Mouse (Mus musculus) intestine, postnatal 0 days (tissue): Measurements from ENCODE around the gene Pfas. TPM values are rescaled to one million over a fixed set of nuclear protein-coding genes. Genes with fewer than 3 reads are reported as not detected.

Source experiments
- ATAC-seq: fragments of 200-750 bp; cut with Nextera tagmentation; 2 replicates; pipeline ENCODE4 v1.8.0; 2017; ENCODE audit warnings: mild to moderate bottlenecking, moderate TSS enrichment, moderate library complexity
- H3K27ac ChIP-seq: fragments of 300-500 bp; sonication (generic); 2 replicates; pipeline ENCODE4 v1.5.1; 2014; ENCODE audit warnings: mild to moderate bottlenecking, low read depth, low read length, moderate library complexity
- H3K27me3 ChIP-seq: fragments of 300-500 bp; sonication (generic); replicated peaks from 2 replicates; pipeline ENCODE4 v1.6.1; 2014; ENCODE audit warnings: low read length, mixed read lengths; ENCODE audit not compliant: control insufficient read depth, insufficient read depth
- H3K36me3 ChIP-seq: fragments of 300-500 bp; sonication (generic); 2 replicates; pipeline ENCODE4 v1.6.1; 2014; ENCODE audit warnings: mild to moderate bottlenecking, moderate library complexity; ENCODE audit not compliant: control insufficient read depth, insufficient read depth
- H3K4me1 ChIP-seq: fragments of 300-500 bp; sonication (generic); replicated peaks from 2 replicates; pipeline ENCODE4 v1.6.1; 2014; ENCODE audit warnings: antibody characterized with exemption, low read length, mixed read lengths; ENCODE audit not compliant: control insufficient read depth, insufficient read depth
- H3K4me2 ChIP-seq: fragments of 300-500 bp; sonication (generic); replicated peaks from 2 replicates; pipeline ENCODE4 v1.6.1; 2014; ENCODE audit warnings: low read depth, mild to moderate bottlenecking, moderate library complexity
- H3K4me3 ChIP-seq: fragments of 300-500 bp; sonication (generic); 2 replicates; pipeline ENCODE4 v1.5.1; 2014; ENCODE audit warnings: low read depth, low read length
- H3K9ac ChIP-seq: fragments of 300-500 bp; sonication (generic); 2 replicates; pipeline ENCODE4 v1.6.1; 2014; ENCODE audit warnings: mild to moderate bottlenecking, low read depth, low read length
- H3K9me3 ChIP-seq: fragments of 300-500 bp; sonication (generic); 2 replicates; pipeline ENCODE4 v1.6.1; 2016; ENCODE audit warnings: mixed run types; ENCODE audit not compliant: control insufficient read depth
- CTCF ChIP-seq: sonication (generic); IDR thresholded peaks from 2 replicates; pipeline ENCODE4 v1.5.1; 2016; ENCODE audit warnings: low read depth, mild to moderate bottlenecking, control low read depth, antibody characterized with exemption, moderate library complexity
- WGBS: fragments of 180-500 bp; shearing (Covaris S2); extraction: QIAGEN DNeasy Blood & Tissue Kit; methylation state at CpG from one replicate; pipeline ENCODE4 v1.1.7; 2014; 5-methylcytosine and 5-hydroxymethylcytosine counted together
- polyA plus RNA-seq: library from polyadenylated mRNA; unstranded; fragments of >200 nt; fragmentation: Nextera tagmentation; extraction: Ambion mirVana; gene quantifications from 2 replicates; pipeline ENCODE4 v1.2.1, GENCODE M21; 2015

The Pfas gene
- polyA plus RNA-seq, 1 experiment from 2014 or later: 6.4 TPM

DNA sequence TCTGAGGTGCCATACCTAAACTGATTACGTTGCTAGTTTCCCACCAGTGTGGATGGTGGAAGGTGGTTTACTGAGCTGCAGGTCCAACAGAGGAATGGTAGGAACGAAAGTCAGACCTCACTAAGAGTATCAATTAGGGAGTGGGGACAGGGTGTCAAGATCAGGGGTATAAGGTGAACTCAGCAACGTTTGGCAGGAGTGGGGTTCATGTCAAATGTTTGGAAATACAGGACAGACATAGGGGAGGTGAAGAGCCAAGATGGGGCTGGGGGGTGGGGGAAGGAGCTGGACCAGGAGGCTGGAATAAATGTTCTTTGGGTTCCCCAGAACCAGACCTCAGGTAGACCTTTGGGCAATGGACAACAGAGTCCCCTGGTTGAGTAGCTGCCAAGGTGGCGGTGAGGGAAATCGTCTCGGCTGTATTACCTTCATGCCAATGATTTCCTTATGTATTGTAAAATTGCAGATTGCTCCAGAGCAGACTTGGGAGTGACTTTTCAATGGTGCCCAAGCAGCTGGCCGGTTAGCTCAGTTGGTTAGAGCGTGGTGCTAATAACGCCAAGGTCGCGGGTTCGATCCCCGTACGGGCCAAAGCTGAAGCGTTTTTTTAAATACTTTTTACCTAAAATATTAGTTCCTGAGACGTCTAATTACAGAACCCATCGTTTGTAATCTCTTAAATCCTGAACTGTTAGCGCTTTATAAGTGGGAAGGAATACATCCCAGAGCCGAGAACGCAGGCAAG lies 28.4 kb upstream of the Pfas start:
- 7% methylated on average over 20 of the region's 20 CpGs for WGBS
- peaks cover 13% of the 10 kb centered on the region for H3K36me3 ChIP-seq
- H3K9me3 ChIP-seq: no peaks in the 10 kb centered on the region
- peak overlapping the region; percentile 66; the same call in 1 of the 2 replicates for H3K27ac ChIP-seq
- no peaks in the 10 kb centered on the region for H3K27me3 ChIP-seq
- H3K4me3 ChIP-seq: peak overlapping the region; percentile 72
- peak overlapping the region; percentile 77 for H3K4me2 ChIP-seq
- H3K9ac ChIP-seq: peak overlapping the region; percentile 60
- TF ChIP-seq CTCF: no peak
- 0 out of 2 replicates have a peak, but pooled peaks have one; percentile 21 for ATAC-seq
- peaks cover 10% of the 10 kb centered on the region; the same call in 1 of the 2 replicates for H3K4me1 ChIP-seq

DNA sequence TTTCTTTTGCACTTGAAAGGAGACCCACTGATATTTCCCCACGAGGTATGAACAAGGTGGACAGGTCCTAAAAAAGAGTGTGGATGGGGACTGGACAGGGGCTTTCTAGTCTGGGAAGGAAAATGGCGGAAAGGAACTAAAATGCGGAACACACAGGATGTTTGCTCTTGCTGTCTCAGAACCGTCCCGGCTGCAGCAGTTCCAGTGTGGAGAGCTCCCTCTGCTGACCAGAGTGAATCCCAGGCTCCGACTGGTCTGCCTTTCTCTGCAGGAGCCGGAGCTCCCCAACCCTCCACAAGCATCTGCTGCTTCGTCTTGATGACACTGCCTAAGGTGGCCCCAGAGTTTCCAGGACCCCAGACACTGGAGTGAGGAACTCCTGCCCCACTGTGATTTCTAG lies 27.6 kb upstream of the Pfas start:
- peak; percentile 92 for TF ChIP-seq CTCF
- H3K4me3 ChIP-seq: peak overlapping the region; percentile 72
- peak; percentile 34; the same call in 1 of the 2 replicates for ATAC-seq
- H3K36me3 ChIP-seq: peaks cover 21% of the 10 kb centered on the region
- H3K27ac ChIP-seq: peak overlapping the region; percentile 62; the same call in 1 of the 2 replicates
- H3K4me2 ChIP-seq: peak overlapping the region; percentile 77
- peaks cover 10% of the 10 kb centered on the region; the same call in 1 of the 2 replicates for H3K4me1 ChIP-seq
- no peaks in the 10 kb centered on the region for H3K9me3 ChIP-seq
- H3K9ac ChIP-seq: no peak overlapping the region
- 3% methylated on average over 8 of the region's 8 CpGs for WGBS
- H3K27me3 ChIP-seq: no peaks in the 10 kb centered on the region

DNA sequence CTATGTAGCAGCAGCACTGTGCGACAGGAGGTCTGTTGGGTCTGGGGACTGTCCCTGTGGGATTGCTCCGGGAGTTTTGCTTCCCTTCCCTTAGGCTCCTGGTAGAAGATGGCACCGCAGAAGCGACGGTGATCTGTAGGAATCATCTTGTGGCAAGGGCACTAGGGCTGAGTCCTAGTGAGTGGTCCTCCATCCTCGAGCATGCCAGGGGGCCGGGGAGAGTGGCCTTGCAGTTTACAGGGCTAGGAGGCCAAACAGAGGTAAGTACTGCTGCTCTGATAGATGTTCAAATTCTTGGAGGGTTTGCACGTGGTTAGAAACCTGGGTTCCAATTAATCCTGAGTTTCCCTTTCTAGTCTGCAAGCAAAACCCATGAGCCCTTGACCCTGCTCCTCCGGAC lies 27.2 kb upstream of the Pfas start:
- TF ChIP-seq CTCF: no peak
- 84% methylated on average over 9 of the region's 9 CpGs for WGBS
- peaks cover 26% of the 10 kb centered on the region for H3K36me3 ChIP-seq
- H3K9ac ChIP-seq: no peak overlapping the region
- H3K9me3 ChIP-seq: no peaks in the 10 kb centered on the region
- no peak overlapping the region for H3K4me3 ChIP-seq
- peaks cover 10% of the 10 kb centered on the region; the same call in 1 of the 2 replicates for H3K4me1 ChIP-seq
- no peak for ATAC-seq
- peak overlapping the region; percentile 77 for H3K4me2 ChIP-seq
- no peaks in the 10 kb centered on the region for H3K27me3 ChIP-seq
- peak overlapping the region; percentile 62; the same call in 1 of the 2 replicates for H3K27ac ChIP-seq

DNA sequence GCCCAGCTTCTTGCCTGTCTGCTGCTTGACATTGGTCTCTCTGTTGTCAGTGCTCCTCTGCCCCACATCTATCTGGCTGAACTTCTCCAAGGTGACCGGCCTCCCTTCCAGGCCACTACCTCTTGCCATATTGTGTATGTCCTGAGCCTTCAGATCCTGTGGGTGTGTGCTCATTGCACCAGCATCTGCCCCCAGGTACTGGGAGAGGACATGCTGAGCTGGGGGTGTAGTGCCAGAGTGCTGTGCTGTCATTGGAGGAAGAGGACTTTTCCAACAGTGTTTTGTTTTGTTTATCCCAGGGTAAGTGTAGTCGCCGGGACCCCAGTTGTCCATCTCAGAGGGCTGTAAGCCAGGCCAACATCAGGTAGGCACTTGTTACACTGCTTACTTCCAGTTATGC lies 26.3 kb upstream of the Pfas start:
- WGBS: 92% methylated on average over 3 of the region's 3 CpGs

DNA sequence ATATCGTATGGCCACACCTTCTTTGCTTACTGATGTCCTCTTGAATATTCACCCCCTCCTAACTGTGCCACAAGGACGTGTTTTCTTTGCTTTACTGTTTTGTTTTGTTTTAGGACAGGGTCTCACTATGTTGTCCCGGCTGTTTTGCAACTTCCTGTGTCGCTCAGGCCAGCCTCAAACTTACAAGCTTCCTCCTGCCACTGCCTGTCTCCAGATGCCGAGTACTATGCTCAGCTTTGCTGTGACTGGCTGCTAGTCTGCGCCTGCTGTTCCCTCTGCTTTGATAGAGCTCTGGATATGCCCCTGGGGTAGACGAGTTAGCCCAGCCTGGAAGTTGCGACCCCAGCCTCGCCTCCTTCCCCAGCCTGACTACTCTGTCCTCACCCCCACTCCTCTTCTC lies 25.3 kb upstream of the Pfas start:
- Histone ChIP-seq H3K4me1 (peaks cover 2% of the 10 kb centered on the region; the same call in 1 of the 2 replicates), H3K4me3 (no peak overlapping the region), H3K9ac (no peak overlapping the region), H3K36me3 (peaks cover 40% of the 10 kb centered on the region), H3K9me3 (no peaks in the 10 kb centered on the region), H3K27ac (no peak overlapping the region), H3K27me3 (no peaks in the 10 kb centered on the region), H3K4me2 (no peak overlapping the region)
- no peak for ATAC-seq
- no peak for TF ChIP-seq CTCF
- WGBS: 73% methylated on average over 9 of the region's 9 CpGs

More for the DNA sequence above, 26.3 kb upstream of the Pfas start:
- Histone ChIP-seq H3K4me3 (no peak overlapping the region), H3K27ac (no peak overlapping the region), H3K9me3 (no peaks in the 10 kb centered on the region), H3K9ac (no peak overlapping the region), H3K27me3 (no peaks in the 10 kb centered on the region), H3K36me3 (peaks cover 31% of the 10 kb centered on the region), H3K4me2 (no peak overlapping the region), H3K4me1 (peaks cover 10% of the 10 kb centered on the region; the same call in 1 of the 2 replicates)
- no peak for ATAC-seq
- TF ChIP-seq CTCF: no peak

DNA sequence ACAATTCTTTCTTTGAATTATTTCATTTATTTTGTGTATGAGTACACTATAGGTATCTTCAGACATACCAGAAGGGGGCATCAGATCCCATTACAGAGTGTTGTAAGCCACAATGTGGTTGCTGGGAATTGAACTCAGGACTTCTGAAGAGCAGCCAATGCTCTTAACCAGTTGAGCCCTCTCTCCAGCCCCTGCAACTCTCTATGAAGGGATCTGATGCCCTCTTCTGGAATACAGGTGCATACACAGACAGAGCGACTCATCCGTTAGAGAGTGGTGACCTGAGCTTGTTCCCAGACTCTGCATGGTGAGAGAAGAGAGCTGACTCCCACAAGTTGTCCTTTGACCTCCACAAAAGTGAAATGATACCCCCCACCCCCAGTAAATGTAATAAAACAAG lies 20.5 kb upstream of the Pfas start:
- no peaks in the 10 kb centered on the region for H3K27me3 ChIP-seq
- H3K4me1 ChIP-seq: no peaks in the 10 kb centered on the region
- no peaks in the 10 kb centered on the region for H3K9me3 ChIP-seq
- WGBS: 72% methylated on average over 2 of the region's 2 CpGs
- no peak overlapping the region for H3K4me3 ChIP-seq
- H3K27ac ChIP-seq: no peak overlapping the region
- ATAC-seq: 0 out of 2 replicates have a peak, but pooled peaks have one; percentile 45
- H3K9ac ChIP-seq: no peak overlapping the region
- no peak overlapping the region for H3K4me2 ChIP-seq
- peak; percentile 60 for TF ChIP-seq CTCF
- peaks cover 81% of the 10 kb centered on the region for H3K36me3 ChIP-seq
